Mouse (Mus musculus) embryonic facial prominence, embryonic 12.5 days (tissue): ENCODE data around the gene Stpg3. TPM values are rescaled to one million over a fixed set of nuclear protein-coding genes. Genes with fewer than 3 reads are reported as not detected.

ENCODE experiments used
- ATAC-seq: fragments of 200-750 bp; cut with Nextera tagmentation; 2 replicates; pipeline ENCODE4 v1.8.0; 2017; ENCODE audit not compliant: insufficient number of reproducible peaks, insufficient read depth, low FRiP score, low TSS enrichment
- H3K27ac ChIP-seq: fragments of 300-500 bp; sonication (generic); 2 replicates; pipeline ENCODE4 v1.5.1; 2016; ENCODE audit warnings: mild to moderate bottlenecking
- H3K27me3 ChIP-seq: fragments of 300-500 bp; sonication (generic); 2 replicates; pipeline ENCODE4 v1.6.1; 2016; ENCODE audit warnings: mild to moderate bottlenecking, moderate library complexity
- H3K36me3 ChIP-seq: fragments of 300-500 bp; sonication (generic); 2 replicates; pipeline ENCODE4 v1.6.1; 2016; ENCODE audit warnings: mild to moderate bottlenecking
- H3K4me1 ChIP-seq: fragments of 300-500 bp; sonication (generic); 2 replicates; pipeline ENCODE4 v1.6.1; 2016
- H3K4me2 ChIP-seq: fragments of 300-500 bp; sonication (generic); replicated peaks from 2 replicates; pipeline ENCODE4 v1.6.1; 2016; ENCODE audit warnings: mild to moderate bottlenecking, moderate library complexity
- H3K4me3 ChIP-seq: fragments of 300-500 bp; sonication (generic); 2 replicates; pipeline ENCODE4 v1.5.1; 2016; ENCODE audit warnings: mild to moderate bottlenecking
- H3K9ac ChIP-seq: fragments of 300-500 bp; sonication (generic); 2 replicates; pipeline ENCODE4 v1.6.1; 2016; ENCODE audit warnings: mild to moderate bottlenecking, moderate library complexity
- H3K9me3 ChIP-seq: fragments of 300-500 bp; sonication (generic); 2 replicates; pipeline ENCODE4 v1.6.1; 2016; ENCODE audit warnings: mild to moderate bottlenecking, moderate library complexity
- WGBS: fragments of 180-500 bp; shearing (Covaris S2); methylation state at CpG from one replicate; pipeline ENCODE4 v1.1.7; 2016; 5-methylcytosine and 5-hydroxymethylcytosine counted together
- polyA plus RNA-seq: library from polyadenylated mRNA; unstranded; fragments of >200 nt; fragmentation: Nextera tagmentation; extraction: Ambion mirVana; gene quantifications from 2 replicates; pipeline ENCODE4 v1.2.1, GENCODE M21; 2016

The Stpg3 gene
- polyA plus RNA-seq, 1 experiment from 2014 or later, result not detected

DNA sequence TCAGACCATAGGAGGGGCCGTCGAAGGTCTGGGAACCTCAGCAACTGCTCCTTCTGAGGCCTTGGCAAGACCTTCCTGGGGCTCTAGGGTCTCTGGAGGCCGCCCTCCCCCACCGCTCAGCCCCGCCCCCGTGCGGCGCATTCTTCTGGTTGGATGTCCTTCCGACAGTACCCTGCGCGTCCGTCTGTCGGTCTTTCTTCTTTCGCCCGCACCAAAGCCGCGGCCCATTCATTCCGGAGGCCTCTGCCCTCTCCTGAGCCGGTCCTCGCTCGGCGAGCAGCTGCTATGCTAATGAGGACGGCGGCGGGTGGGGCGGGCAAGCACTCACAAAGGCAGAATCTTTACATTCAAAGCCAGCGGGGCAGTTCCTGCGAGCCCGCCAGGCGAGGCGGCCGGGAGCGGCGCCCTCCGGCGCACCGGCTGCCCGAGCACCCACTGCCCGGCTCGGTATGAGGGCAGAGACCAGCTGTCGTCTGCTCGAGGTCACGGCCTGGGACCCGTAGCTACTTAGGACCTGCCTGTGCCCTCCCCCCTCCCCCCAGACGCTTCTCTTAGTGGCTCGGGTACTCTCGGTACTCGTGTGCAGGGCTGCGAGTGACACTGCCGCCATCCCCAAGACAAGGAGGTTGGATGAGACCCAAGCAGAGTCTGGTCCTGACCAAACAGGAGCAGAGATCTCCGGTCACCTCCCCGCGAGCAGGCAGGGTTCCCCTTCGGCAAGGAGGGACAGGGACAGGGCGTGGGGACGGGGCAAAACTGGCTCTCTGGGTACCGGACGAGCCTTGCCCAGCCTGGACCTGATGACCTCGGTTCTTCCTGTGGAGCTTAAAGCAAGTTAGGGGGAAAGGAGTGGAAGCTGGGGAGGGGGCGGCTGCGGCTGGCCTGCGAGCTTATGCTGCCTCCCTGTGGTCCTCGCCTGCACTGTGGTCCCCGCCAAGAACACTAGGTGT is 28.5 kb downstream of the Stpg3 start:
- peaks cover 45% of the 10 kb centered on the region for H3K27me3 ChIP-seq
- H3K9me3 ChIP-seq, result no peaks in the 10 kb centered on the region
- no peaks in the 10 kb centered on the region for H3K36me3 ChIP-seq
- peak overlapping the region; percentile 51 for H3K4me3 ChIP-seq
- H3K9ac ChIP-seq, result peak overlapping the region; percentile 64
- peak overlapping the region; percentile 81 for H3K27ac ChIP-seq
- under 1% methylated on average over 64 of the region's 64 CpGs for WGBS
- peak overlapping the region; percentile 89 for H3K4me2 ChIP-seq
- peaks cover 19% of the 10 kb centered on the region for H3K4me1 ChIP-seq
- ATAC-seq, result peak; percentile 64

DNA sequence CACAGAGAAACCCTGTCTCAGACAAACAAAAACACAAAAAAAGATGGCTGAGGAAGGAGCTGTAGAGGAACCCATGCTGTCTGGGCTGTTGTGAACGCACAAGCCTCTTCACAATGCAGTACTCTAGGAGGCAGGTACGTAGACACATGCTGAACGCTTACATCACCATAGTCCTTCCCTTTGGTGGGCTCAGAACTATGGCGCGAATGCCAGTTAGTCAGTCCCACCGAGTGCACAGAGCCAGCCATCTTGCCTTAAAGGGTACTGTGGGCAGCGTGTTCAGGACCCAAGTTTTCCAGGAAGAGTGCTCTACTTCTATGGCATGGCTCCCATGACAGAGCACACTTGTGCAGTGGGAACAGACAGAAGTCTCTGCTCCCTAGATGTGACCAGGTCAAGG is 29.9 kb downstream of the Stpg3 start:
- Histone ChIP-seq H3K27ac (no peak overlapping the region), H3K4me2 (no peak overlapping the region), H3K36me3 (no peaks in the 10 kb centered on the region), H3K9ac (no peak overlapping the region), H3K4me3 (no peak overlapping the region), H3K4me1 (peaks cover 30% of the 10 kb centered on the region), H3K27me3 (peaks cover 59% of the 10 kb centered on the region), H3K9me3 (no peaks in the 10 kb centered on the region)
- ATAC-seq, result no peak
- 92% methylated on average over 7 of the region's 7 CpGs for WGBS

DNA sequence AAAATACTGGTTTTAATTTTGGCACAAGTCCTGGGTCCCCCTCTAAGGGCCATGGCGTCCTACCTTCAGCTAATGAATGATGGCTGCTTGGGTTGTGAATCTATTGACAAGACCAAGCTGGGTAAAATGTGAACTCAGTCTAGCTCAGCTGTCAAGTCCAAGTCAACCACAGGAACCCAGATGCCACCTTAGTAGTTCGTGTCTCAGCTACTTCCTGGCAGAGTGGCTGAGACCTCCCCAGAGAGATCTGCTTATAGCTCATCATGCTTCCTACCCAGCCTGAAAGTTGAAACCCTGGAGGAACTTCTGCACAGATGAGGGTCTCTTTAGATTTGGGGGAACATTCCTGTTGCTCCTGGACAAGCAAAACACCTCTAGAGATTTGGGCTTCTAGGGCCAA is 31.1 kb downstream of the Stpg3 start:
- Histone ChIP-seq H3K9me3 (no peaks in the 10 kb centered on the region), H3K36me3 (no peaks in the 10 kb centered on the region), H3K4me2 (peak overlapping the region; percentile 80), H3K4me1 (peaks cover 35% of the 10 kb centered on the region), H3K4me3 (peak overlapping the region; percentile 55; the same call in 1 of the 2 replicates), H3K27ac (no peak overlapping the region), H3K27me3 (peaks cover 71% of the 10 kb centered on the region), H3K9ac (no peak overlapping the region)
- 66% methylated on average over 2 of the region's 2 CpGs for WGBS
- no peak for ATAC-seq

DNA sequence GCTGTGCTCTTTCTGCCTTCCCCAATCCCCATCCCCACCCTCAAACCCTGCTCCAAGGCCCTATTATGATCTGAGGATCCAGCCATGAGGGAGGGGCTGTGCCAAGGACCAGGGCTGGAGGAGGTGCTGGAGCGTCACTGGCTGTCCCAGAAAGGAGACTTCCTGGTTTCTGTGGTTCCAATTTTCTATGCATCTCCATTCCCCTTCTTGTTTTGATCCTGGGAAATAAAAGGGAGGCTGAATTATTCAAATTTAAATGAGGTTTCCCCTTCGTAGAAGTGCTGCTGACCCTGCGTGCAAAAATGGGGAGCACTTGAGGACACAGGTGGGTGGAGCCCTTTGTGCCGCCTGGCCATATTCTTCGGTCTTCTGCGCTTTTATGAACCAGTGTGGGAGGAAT is 31.8 kb downstream of the Stpg3 start:
- Histone ChIP-seq H3K4me2 (peak overlapping the region; percentile 80), H3K36me3 (no peaks in the 10 kb centered on the region), H3K27me3 (peaks cover 78% of the 10 kb centered on the region), H3K27ac (no peak overlapping the region), H3K4me3 (peak overlapping the region; percentile 55), H3K9ac (peak overlapping the region; percentile 36), H3K9me3 (no peaks in the 10 kb centered on the region), H3K4me1 (peaks cover 42% of the 10 kb centered on the region)
- 20% methylated on average over 6 of the region's 6 CpGs for WGBS
- ATAC-seq, result no peak

DNA sequence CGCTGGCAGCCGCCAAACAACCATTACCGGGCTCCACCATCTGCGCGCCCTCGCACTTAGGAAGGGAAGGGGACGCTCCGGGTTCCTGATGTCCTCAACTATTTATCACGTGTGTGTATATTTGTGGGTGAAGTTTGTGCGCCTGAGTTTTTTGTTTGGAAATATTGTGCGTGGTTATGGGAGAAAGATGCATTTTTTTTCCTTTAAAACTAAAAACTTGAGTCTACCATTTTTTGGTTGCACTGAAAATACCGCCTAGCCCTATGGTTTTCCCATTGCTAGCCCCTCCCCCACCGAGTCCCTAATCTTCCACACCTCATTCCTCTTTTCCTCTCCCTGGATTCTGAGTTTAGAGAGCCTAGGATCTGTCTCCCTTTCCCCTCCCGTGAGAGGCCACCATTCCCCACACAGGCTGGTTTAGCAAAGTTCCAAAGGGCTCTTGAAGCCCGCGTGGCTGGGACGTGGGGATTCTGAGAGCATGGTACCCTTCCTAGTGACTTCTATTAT is 32.5 kb downstream of the Stpg3 start:
- Histone ChIP-seq H3K4me2 (peak overlapping the region; percentile 80), H3K27me3 (peaks cover 84% of the 10 kb centered on the region), H3K9me3 (no peaks in the 10 kb centered on the region), H3K36me3 (no peaks in the 10 kb centered on the region), H3K9ac (peak overlapping the region; percentile 44), H3K4me1 (peaks cover 49% of the 10 kb centered on the region), H3K4me3 (peak overlapping the region; percentile 55), H3K27ac (peak overlapping the region; percentile 80; the same call in 1 of the 2 replicates)
- ATAC-seq, result no peak
- under 1% methylated on average over 17 of the region's 17 CpGs for WGBS

DNA sequence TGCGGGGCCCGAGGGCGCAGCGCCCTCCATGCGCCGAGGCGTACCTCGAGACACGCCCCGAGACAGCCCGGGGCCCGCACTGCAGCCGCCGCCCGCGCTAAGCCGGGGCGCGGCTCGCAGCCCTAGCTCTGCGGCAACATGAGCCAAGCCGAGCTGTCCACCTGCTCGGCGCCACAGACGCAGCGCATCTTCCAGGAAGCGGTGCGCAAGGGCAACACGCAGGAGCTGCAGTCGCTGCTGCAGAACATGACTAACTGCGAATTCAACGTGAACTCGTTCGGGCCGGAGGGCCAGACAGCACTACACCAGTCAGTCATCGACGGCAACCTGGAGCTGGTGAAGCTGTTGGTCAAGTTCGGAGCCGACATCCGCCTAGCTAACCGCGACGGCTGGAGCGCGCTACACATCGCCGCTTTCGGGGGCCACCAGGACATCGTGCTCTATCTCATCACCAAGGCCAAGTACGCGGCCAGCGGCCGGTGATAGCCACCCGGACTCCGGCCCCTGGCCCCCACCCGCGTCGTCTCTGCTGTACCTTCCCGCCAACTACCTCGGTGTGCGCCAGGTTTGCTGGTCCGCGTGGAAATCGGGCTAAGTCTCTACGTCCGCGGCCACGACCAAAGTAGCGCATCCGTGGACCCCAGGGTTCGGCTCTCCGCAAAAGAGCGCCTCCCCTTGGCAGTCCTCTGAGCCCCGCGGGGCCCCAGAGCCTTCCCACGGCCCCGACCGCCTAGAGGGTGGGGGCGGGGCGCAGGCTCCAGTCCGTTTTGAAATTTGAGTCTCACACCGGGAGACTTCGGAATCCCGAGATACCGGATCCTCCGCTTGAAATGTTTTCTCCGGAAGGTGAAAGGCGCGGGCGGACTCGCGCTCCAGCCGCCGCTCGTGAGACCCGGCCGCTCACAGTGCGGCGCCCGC is 33.2 kb downstream of the Stpg3 start:
- Histone ChIP-seq H3K27ac (peak overlapping the region; percentile 80), H3K4me3 (peak overlapping the region; percentile 55), H3K36me3 (no peaks in the 10 kb centered on the region), H3K9me3 (no peaks in the 10 kb centered on the region), H3K4me1 (peaks cover 52% of the 10 kb centered on the region), H3K4me2 (peak overlapping the region; percentile 80), H3K9ac (peak overlapping the region; percentile 44), H3K27me3 (peaks cover 91% of the 10 kb centered on the region)
- under 1% methylated on average over 97 of the region's 100 CpGs for WGBS
- ATAC-seq, result peak; percentile 16; the same call in 1 of the 2 replicates

DNA sequence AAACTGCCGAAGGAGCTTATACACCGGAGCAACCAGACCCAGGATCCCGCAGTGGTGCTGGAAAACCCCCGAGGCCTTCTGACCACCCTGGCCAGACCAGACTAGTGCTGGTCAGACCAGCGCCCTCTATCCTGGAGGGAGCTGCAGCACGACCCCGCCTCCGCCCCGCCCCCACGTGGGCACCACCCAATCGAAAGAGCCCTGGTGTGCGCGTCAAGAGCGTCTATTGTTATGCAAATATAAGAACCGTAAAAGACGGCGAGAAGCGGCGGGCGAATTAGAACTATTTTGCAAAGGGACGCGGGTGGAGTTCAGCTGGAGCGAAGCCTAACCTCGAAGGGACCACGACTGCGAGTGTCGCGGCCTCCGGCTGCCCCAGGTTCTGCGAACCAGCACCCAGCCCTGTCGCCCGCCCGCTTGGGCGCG is 33.9 kb downstream of the Stpg3 start, which contains the start of gene Nrarp:
Nrarp (plus strand) TSS at position 281 of the 426 bp plus-strand sequence.
- Histone ChIP-seq H3K4me1 (peaks cover 45% of the 10 kb centered on the region), H3K9me3 (no peaks in the 10 kb centered on the region), H3K27me3 (peaks cover 94% of the 10 kb centered on the region), H3K36me3 (no peaks in the 10 kb centered on the region), H3K27ac (peak within 1 kb of the TSS; percentile 80), H3K4me2 (peak within 1 kb of the TSS; percentile 80), H3K4me3 (peak within 1 kb of the TSS; percentile 55), H3K9ac (peak within 1 kb of the TSS; percentile 44)
- peak; percentile 69 for ATAC-seq
- WGBS, result under 1% methylated on average over 35 of the region's 35 CpGs

DNA sequence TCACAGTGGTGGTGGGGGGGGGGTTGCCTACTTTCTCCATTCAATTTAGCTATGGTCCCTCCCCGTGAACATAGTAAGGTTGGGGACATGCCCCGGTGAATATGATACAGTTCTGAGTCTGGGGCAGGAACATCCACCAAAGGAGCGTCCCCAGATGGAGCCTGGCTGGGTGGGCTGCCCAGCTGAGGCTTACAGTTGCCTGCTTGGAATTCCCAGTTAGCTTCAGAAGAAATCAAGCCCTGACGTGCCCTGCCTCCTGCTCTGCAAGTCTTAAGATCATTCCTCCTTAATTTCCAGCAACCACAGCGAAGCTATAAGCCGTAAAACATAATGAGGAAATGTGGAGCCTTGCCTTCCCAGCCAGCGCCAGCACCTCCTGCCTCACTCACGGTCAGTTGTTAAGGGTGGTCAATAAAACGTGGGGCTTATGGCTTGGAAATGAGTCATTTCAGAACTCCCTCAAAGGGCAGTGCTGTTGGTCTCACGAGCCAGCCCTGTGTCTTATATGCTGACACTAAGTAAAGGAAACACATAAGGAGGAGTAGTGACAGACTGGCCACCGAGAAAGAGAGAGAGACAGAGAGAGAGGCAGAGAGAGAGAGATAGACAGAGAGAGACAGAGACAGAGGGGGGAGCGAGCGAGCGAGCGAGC is 34.7 kb downstream of the Stpg3 start:
- H3K4me1 ChIP-seq, result peaks cover 41% of the 10 kb centered on the region
- no peaks in the 10 kb centered on the region for H3K9me3 ChIP-seq
- peak overlapping the region; percentile 55 for H3K4me3 ChIP-seq
- peak overlapping the region; percentile 16; the same call in 1 of the 2 replicates for H3K9ac ChIP-seq
- H3K36me3 ChIP-seq, result no peaks in the 10 kb centered on the region
- H3K27me3 ChIP-seq, result peaks cover 86% of the 10 kb centered on the region
- WGBS, result 45% methylated on average over 15 of the region's 15 CpGs
- 0 out of 2 replicates have a peak overlapping the region, but pooled peaks have one; percentile 50 for H3K27ac ChIP-seq
- ATAC-seq, result no peak
- H3K4me2 ChIP-seq, result peak overlapping the region; percentile 80

DNA sequence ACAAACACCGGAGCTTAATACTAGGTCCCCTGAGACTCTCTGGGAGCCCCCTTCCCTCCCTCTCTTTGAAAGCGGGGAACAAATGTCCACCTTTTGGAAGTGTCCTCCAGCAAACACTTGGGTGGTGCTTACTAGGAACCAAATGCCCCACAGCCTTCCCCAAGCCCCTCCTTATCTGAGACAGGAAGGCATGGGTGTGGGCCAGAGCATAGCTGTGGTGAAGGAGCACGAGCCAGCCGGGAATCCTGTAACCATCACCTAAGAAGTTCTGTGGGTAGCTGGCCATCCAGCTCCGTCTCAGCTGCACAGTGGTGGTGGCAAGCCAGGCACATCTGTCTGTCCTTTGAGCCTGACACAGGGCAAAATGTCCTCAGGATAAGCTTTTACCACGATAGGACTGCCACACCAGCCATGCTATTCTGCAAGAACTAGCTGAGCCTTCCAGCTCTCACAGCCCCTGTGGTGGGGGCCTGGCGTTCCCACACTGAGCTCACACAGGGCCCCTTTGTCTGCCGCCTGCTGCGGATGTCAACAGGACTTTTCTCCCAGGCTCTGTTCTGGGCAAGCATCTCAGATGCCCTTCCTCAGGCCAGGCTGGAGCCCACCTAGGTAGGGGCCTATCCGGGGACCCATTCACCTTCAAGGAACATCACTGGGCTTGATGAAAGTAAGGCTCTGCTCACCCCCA is 36.0 kb downstream of the Stpg3 start:
- peak overlapping the region; percentile 72 for H3K27ac ChIP-seq
- H3K4me2 ChIP-seq, result no peak overlapping the region
- ATAC-seq, result no peak
- 13% methylated on average over 10 of the region's 10 CpGs for WGBS
- no peaks in the 10 kb centered on the region for H3K36me3 ChIP-seq
- peaks cover 41% of the 10 kb centered on the region for H3K4me1 ChIP-seq
- peak overlapping the region; percentile 21; the same call in 1 of the 2 replicates for H3K9ac ChIP-seq
- H3K27me3 ChIP-seq, result peaks cover 73% of the 10 kb centered on the region
- H3K9me3 ChIP-seq, result no peaks in the 10 kb centered on the region
- H3K4me3 ChIP-seq, result no peak overlapping the region

DNA sequence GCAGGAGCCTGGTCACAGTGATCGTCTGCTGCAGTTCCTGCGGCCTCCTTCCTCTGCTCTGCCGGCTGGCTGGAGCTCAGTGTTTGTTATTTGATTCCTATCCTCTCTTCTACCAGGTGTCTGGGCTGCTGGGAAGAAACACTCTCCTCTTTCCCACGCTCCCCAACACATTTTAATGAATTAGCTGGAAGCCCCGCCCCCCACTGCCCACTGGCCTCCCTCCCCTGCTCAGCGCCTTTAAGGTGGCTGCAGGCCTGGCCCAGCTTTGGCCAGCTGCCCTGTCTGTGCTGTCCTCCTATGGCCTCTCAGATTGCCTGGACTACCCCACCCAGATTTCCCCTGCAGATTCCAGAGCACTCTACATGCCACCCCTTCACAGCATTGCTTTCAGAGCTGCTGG is 36.8 kb downstream of the Stpg3 start:
- no peak overlapping the region for H3K4me2 ChIP-seq
- H3K4me1 ChIP-seq, result peaks cover 41% of the 10 kb centered on the region
- no peak overlapping the region for H3K9ac ChIP-seq
- 4% methylated on average over 6 of the region's 6 CpGs for whole genome bisulfite sequencing
- H3K27ac ChIP-seq, result no peak overlapping the region
- no peak overlapping the region for H3K4me3 ChIP-seq
- no peak for ATAC-seq
- H3K36me3 ChIP-seq, result no peaks in the 10 kb centered on the region
- H3K27me3 ChIP-seq, result peaks cover 67% of the 10 kb centered on the region
- H3K9me3 ChIP-seq, result no peaks in the 10 kb centered on the region
